In the genomic region with DNA sequence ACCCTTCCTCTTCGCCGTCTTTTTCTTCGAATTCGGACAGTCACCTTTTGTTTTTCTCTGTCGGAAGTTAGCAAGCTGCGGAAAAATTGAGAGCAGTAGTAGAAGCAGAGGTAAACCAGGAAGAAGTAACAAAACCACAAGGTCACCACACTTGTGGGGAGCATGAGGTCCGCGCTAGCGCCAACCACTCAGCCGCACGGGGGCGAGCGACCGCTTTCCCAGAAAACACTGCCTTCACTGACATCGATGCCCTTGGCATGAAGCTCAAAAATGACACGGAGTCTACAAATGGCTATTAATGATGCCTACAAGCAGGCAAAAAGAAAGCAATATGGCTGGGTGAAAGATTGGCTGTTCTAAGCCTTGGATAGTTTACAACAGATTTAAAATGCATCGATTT, we compare ENCODE assay signal across 12 mouse cellular contexts. TPM values are rescaled to one million over a fixed set of nuclear protein-coding genes. Genes with fewer than 3 reads are reported as not detected.
DNase-seq lines count a peak whose midpoint lies in the region; ATAC-seq and TF ChIP-seq lines count a peak whose summit lies in the region.
"Had no signal": no experiment of that assay in that cellular context is flagged by ENCODE, and none has a peak within 500 bp of the region (broad histone marks: within the 10 kb centered on the region; RNA-seq: fewer than 3 reads in every experiment).

A gene (minus strand): TSS at position 164 of the 400 bp plus-strand sequence.

- no peak within 1 kb of the TSS for H3K4me2 ChIP-seq in hindbrain, embryonic 16.5 days (ENCODE audit: low read length)
- peak within 1 kb of the TSS; percentile 87; the same call in 1 of the 2 replicates for H3K4me2 ChIP-seq in stomach, embryonic 16.5 days (ENCODE audit: low read depth, low read length)

- H3K4me1 ChIP-seq in hindbrain, embryonic 10.5 days (replicated peaks): peaks cover 23% of the 10 kb centered on the region
- H3K4me1 ChIP-seq in hindbrain, embryonic 16.5 days (ENCODE audit: control insufficient read depth, insufficient read depth, low read depth, low read length): peaks cover 13% of the 10 kb centered on the region
- H3K4me1 ChIP-seq in thymus, adult 2 months (replicated peaks; ENCODE audit: control insufficient read depth, insufficient read depth, low read length): peaks cover 19% of the 10 kb centered on the region
- H3K4me1 ChIP-seq in stomach, embryonic 16.5 days (ENCODE audit: control insufficient read depth, insufficient read depth, low read length): peaks cover 18% of the 10 kb centered on the region

- H3K9me3 ChIP-seq in hindbrain, embryonic 10.5 days: no peaks in the 10 kb centered on the region
- H3K9me3 ChIP-seq in hindbrain, embryonic 16.5 days (ENCODE audit: control insufficient read depth, low read length): no peaks in the 10 kb centered on the region
- H3K9me3 ChIP-seq in stomach, embryonic 16.5 days (replicated peaks; ENCODE audit: control insufficient read depth, low read length): no peaks in the 10 kb centered on the region

- 95% methylated on average over 17 of the region's 17 CpGs for WGBS in hindbrain, embryonic 10.5 days
- WGBS in hindbrain, embryonic 16.5 days: 95% methylated on average over 17 of the region's 17 CpGs
- WGBS in thymus, adult 2 months: 56% methylated on average over 17 of the region's 17 CpGs
- WGBS in stomach, embryonic 16.5 days: 93% methylated on average over 17 of the region's 17 CpGs

- ATAC-seq in hindbrain, embryonic 16.5 days: no peak
- ATAC-seq in stomach, embryonic 16.5 days (ENCODE audit: insufficient read depth, low FRiP score): no peak
- ATAC-seq: Patski had no signal

- peaks cover 55% of the 10 kb centered on the region for H3K36me3 ChIP-seq in hindbrain, embryonic 10.5 days
- peaks cover 17% of the 10 kb centered on the region for H3K36me3 ChIP-seq in hindbrain, embryonic 16.5 days (ENCODE audit: control insufficient read depth, insufficient read depth, low read length)
- H3K36me3 ChIP-seq in thymus, adult 2 months (ENCODE audit: control insufficient read depth, insufficient read depth, low read length): peaks cover 28% of the 10 kb centered on the region
- 0 out of 2 replicates have a peak, but pooled peaks cover 3% of the 10 kb centered on the region for H3K36me3 ChIP-seq in stomach, embryonic 16.5 days (ENCODE audit: control insufficient read depth, insufficient read depth, low read length)

- no peak for DNase-seq in hindbrain, embryonic 10.5 days (ENCODE audit: low spot score)
- DNase-seq in thymus, adult 2 months: peak; percentile 10
- DNase-seq in thymus, postnatal 0 days (ENCODE audit: low spot score): no peak
- DNase-seq in induced T-regulatory cell, adult 2 months (ENCODE audit: low read depth): peak; percentile 28
- DNase-seq in adrenal gland, adult 2 months: no peak
- DNase-seq in left cerebral cortex, adult 9 months (ENCODE audit: low spot score in 2 of 2): no peak
- DNase-seq: kidney, postnatal 10 days had no signal

- TF ChIP-seq POLR2A in thymus, adult 2 months (IDR thresholded peaks at IDR 0.05; ENCODE audit: control insufficient read depth, extremely low read depth, insufficient read depth, low read length, poor library complexity): no peak

- no peaks in the 10 kb centered on the region for H3K27me3 ChIP-seq in hindbrain, embryonic 10.5 days (ENCODE audit: insufficient read depth, poor library complexity, severe bottlenecking)
- H3K27me3 ChIP-seq in hindbrain, embryonic 16.5 days (replicated peaks; ENCODE audit: control insufficient read depth, insufficient read depth, low read length): no peaks in the 10 kb centered on the region
- H3K27me3 ChIP-seq in thymus, adult 2 months (ENCODE audit: control insufficient read depth, insufficient read depth, low read length): no peaks in the 10 kb centered on the region
- H3K27me3 ChIP-seq in stomach, embryonic 16.5 days (ENCODE audit: control insufficient read depth, insufficient read depth, low read length): no peaks in the 10 kb centered on the region
- H3K27me3 ChIP-seq: Patski had no signal

- TF ChIP-seq CTCF in thymus, adult 2 months (IDR thresholded peaks at IDR 0.05; ENCODE audit: borderline replicate concordance, control insufficient read depth, extremely low read depth, insufficient read depth, low read length, poor library complexity): no peak

- H3K9ac ChIP-seq in hindbrain, embryonic 16.5 days (ENCODE audit: low read depth, low read length): no peak within 1 kb of the TSS
- H3K9ac ChIP-seq in stomach, embryonic 16.5 days (ENCODE audit: low read length): no peak within 1 kb of the TSS

- H3K4me3 ChIP-seq in hindbrain, embryonic 10.5 days: peak within 1 kb of the TSS; percentile 72; the same call in 1 of the 2 replicates
- no peak within 1 kb of the TSS for H3K4me3 ChIP-seq in hindbrain, embryonic 16.5 days (ENCODE audit: low read length)
- no peak within 1 kb of the TSS for H3K4me3 ChIP-seq in thymus, adult 2 months (ENCODE audit: control insufficient read depth, insufficient read depth, low read length)
- H3K4me3 ChIP-seq in stomach, embryonic 16.5 days (replicated peaks; ENCODE audit: low read length): no peak within 1 kb of the TSS

- H3K27ac ChIP-seq in hindbrain, embryonic 10.5 days: no peak within 1 kb of the TSS
- H3K27ac ChIP-seq in hindbrain, embryonic 16.5 days (ENCODE audit: low read depth, low read length): no peak within 1 kb of the TSS
- no peak within 1 kb of the TSS for H3K27ac ChIP-seq in thymus, adult 2 months (ENCODE audit: control insufficient read depth, insufficient read depth, low read length)
- H3K27ac ChIP-seq in stomach, embryonic 16.5 days (ENCODE audit: low read length): peak within 1 kb of the TSS; percentile 46; the same call in 1 of the 2 replicates

RNA-seq across cellular contexts. Expression of the gene that starts here (rescaled TPM):
- polyA plus RNA-seq in hindbrain, embryonic 10.5 days (2016; fragmentation: Nextera tagmentation; extraction: Ambion mirVana): not detected in 2 replicates
- not detected in 2 replicates for polyA plus RNA-seq in hindbrain, embryonic 16.5 days (2015; fragmentation: Nextera tagmentation; extraction: Ambion mirVana)
- not detected in 2 replicates for polyA plus RNA-seq in thymus, adult 2 months (2012; rRNA removed)
- polyA plus RNA-seq in thymus, postnatal 0 days (2015; fragmentation: Nextera tagmentation; extraction: Ambion mirVana): 1.5 TPM in 1 of 2 replicates, not detected in the other
- polyA plus RNA-seq in stomach, embryonic 16.5 days (2015; fragmentation: Nextera tagmentation; extraction: Ambion mirVana): not detected in 2 replicates
- not detected for total RNA-seq in adrenal gland, adult 2 months (2021)
- not detected in 2 replicates for polyA plus RNA-seq in adrenal gland, adult 2 months (2012; rRNA removed)
- total RNA-seq: left cerebral cortex, postnatal 36 days had no signal
- polyA plus RNA-seq: Patski; stomach, embryonic 14.5 days had no signal

Comparison
In these comparisons a context has a peak if more than half of its experiments do, and no peak if none do; other contexts are left out.
1. Peak in DNase-seq in thymus, adult 2 months; RNA of the gene not detected or under 1 TPM.